Mouse (Mus musculus): ENCODE results near the gene Irx1.

DNA sequence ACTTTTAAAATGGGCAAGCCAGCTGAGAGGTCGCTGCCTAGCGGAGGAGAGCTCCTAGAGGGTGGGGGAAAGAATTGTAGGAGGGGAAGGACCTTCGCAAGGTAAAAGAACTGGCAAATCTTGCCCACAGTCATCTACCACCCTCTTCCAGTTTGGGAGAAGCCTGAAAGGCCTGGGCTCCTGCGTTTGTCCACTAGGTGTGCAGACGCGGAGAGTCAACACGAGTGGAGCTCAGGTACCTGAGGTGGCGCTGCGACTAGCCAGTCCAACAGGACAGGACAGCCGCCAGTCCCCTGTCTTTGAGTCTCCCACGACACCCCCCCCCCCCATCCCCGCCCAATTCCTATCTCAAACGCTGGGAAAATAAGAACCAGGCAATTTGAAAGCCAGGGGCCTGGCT lies 843 bp upstream of the Irx1 start:
- no peak for TF ChIP-seq CTCF (IDR thresholded peaks at IDR 0.05; ENCODE audit: insufficient read depth, low read depth, low read length)
- no peak for TF ChIP-seq POLR2A (IDR thresholded peaks at IDR 0.05; ENCODE audit: insufficient read depth, low read depth, low read length)

All from olfactory bulb, adult 2 months (tissue).